Mouse (Mus musculus) kidney, adult 11 months (tissue): Measurements from ENCODE around the gene Arid3a.

Experiments
- DNase-seq: peaks from one replicate; pipeline ENCODE4 v3.0.0; 2022

Gene Arid3a

DNA sequence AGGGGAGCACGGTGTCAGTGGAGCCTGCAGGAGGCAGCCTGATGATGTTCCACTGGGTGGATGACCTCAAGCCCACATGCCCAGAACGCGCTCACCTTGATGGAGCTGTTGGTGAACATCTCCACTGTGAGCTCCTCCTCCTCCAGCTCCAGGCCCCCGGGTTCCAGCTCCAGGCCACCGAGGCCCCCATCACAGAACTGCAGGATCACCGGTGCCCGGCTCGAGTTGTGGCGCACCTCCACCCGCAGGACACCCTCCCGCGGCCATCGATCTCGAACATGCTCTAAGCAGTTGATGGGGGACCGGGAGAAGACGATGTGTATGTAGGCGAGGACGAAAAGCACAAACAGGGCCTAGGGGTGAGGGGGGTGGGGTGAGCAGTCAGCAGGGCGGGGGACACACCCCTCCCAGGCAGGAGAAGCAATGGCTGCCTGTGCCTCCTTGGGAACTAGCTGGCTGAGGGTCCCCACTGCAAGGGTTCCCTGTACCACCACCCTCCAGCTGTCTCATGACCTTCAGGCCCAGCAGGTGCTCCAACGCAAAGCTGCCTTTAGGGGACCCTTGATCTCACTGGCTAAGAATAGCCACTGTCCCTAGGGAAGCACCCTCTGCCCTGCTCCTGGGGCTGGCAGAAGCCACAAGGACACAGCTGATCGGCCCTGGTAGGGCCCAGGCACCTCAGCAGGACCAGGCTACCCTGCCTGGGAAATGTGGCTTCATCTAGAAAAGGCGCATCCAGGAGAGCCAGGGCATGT lies 52.7 kb downstream of the Arid3a start:
- no peak for DNase-seq

DNA sequence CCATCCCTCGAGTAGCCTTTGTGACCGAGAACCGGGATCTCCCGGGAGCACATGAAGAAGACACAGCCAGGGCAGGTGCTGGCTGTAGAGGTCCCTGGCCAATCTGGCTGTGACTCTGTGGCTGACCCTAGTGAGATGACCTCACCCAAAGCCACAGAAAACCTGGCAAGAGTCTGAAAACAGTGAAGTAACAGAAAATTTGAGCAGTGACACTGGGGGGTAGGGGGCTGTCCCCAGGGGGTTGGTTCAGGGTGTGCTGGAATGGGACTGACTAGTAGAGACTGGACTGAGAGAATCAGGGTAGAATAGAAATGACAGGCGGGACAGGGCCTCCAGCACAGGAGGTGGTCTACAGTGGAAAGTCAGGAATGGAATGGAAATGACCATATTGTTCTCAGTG lies 56.4 kb downstream of the Arid3a start:
- no peak for DNase-seq

DNA sequence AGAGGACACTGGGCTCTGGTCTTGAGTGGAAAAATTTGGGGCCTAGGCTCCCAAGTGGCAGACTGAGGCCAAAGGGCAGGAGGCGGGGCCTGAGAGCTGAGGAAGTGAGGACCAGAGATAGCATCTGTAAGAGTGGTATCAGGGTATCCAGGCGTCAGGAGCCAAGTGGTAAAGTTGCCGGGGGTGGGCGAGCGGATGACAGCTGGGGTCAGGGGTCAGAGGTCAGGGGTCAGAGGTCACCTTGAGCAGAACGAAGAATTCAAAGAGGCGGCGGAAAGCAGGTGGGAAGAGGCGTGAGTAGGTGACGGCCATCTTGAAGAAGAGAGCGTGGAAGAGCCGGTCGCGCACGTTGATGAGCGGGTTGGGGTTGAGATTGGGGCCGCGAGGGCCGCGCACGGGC lies 56.8 kb downstream of the Arid3a start:
- peak; percentile 84 for DNase-seq

DNA sequence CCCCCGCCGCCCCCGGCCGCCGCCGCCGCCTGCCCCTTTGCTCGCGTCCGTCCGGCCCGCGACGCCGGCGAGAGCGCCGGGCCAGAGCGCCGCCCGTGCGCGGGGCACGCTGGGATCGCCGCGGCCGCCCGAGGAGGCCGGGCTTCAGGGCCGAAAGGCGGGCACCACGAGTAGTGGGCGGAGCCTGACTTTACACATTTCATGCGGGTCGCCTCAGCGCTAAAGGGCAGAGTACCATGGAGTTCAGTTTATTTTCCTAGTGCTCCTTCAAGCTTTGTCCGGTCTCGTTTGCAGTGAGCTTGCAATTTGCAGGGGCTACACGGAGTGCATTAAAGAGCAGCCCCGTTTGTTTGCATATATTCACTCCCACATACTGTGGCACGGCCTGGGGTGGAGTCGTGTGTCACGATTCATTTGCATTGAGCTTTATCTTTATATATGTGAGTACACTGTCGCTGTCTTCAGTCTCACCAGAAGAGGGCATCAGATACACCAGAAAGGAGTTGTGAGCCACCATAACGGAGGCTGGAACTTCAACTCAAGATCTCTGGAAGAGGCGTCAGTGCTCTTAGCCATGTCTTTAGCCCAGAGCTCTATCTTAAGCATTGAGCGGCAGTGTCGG lies 57.5 kb downstream of the Arid3a start, which contains the start of gene Tmem259:
TSS of gene Tmem259 (minus strand) at position 136 of the 622 bp plus-strand sequence.
- DNase-seq, result peak; percentile 88

DNA sequence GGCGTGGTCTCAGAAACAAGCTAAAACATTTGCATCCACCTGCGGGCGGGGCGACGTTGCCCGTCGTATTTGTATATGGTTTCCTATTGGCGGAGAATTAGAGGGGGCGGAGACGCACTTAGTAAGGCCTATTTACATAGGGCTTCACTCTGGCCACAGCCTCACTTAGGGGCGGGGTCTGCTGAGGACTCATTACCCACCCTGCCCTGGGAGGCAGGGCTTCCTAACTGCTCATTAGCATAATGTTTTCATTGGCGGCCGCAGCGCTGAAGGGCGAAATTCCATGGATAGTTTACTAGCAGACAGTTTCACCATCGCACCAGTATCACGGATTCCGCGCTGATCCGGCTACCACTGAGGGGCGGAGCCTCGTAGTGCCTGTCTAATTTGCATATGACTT lies 58.0 kb downstream of the Arid3a start:
- DNase-seq, result peak; percentile 100

- peak; percentile 74 for DNase-seq
Observed at GRCm38 (mm10) chr10:79985334-79986231, 58.7 kb downstream of the Arid3a start.

GRCm38 (mm10) chr10:79986232-79986878 lies 59.5 kb downstream of the Arid3a start:
- no peak for DNase-seq

GRCm38 (mm10) chr10:79986963-79987362 lies 60.1 kb downstream of the Arid3a start:
- peak; percentile 81 for DNase-seq

GRCm38 (mm10) chr10:79987771-79988505 lies 61.1 kb downstream of the Arid3a start:
- no peak for DNase-seq

- peak; percentile 63 for DNase-seq
Observed at GRCm38 (mm10) chr10:79988506-79989271, 61.8 kb downstream of the Arid3a start, which contains the start of gene Cnn2. Cnn2 (plus strand) TSS chr10:79988584.

- no peak for DNase-seq
Observed at GRCm38 (mm10) chr10:79989272-79989786, 62.5 kb downstream of the Arid3a start.

- no peak for DNase-seq
Observed at GRCm38 (mm10) chr10:79989870-79990269, 63.0 kb downstream of the Arid3a start.

GRCm38 (mm10) chr10:79991099-79991498 lies 64.3 kb downstream of the Arid3a start:
- DNase-seq, result no peak

DNA sequence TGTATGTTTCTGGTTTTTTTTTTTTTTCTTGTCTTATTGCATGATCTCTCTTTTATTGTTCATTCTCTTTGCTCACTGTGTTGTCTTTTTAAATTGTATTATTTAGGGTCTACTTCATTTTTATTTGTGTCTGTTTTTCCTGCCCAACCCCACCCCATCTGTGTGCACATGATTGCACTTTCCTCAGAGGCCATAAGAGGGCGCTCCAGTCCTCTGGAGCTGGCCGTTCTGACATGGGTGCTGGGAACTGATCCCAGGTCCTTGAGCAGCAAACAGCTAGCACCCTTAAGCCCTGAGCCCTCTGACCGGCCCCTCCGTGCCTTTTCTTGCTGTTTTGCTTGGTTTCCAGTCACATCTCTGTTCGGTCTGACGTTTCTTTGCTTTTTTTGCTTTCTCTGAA lies 64.7 kb downstream of the Arid3a start:
- DNase-seq, result no peak

DNA sequence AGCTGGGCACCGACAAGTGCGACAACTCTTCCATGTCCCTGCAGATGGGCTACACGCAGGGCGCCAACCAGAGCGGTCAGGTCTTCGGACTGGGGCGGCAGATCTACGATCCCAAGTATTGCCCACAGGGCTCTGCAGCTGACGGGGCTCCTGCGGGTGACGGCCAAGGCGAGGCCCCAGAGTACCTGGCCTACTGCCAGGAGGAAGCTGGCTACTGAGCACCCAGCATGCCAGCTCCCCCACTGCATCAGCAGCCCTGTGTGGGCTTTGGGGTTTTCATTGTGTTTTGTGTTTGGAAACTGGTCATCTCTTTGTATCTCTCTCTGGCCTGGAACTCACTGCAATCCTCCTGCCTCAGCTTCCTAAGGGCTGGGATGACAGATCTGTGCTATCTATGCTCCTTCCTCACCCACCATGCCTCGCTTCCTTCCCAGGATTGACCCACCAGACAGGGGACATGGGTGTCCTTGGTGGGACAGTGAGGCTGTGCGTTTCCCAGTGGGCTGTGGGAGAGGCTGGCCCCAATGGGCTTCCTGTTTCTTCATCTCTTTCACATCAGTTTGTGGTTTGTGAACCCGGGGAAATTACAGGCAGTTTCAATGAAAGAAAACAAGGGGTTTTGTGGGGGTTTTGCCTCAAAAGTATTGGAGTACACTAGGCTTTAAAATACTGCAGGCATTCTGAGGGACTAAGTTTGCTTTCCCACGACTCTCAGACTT lies 67.7 kb downstream of the Arid3a start:
- DNase-seq, result no peak

DNA sequence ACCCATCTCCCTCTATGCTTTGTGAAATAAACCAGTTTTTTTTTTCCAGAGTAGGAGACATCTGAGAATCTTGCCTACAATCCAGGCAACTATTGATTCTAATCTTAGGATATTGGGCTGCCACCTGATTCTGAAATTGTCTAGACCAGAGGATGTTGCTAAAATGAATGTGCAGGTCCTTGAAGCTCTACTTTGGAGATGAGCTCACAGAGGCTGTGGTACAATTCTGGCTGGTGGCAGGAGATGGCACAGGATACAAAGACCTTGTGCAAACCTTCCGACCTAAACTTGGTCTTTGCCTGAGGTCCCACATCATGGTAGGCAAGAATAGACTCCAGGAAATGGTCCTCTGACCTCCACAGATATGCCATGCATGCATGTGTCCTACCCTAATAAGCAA lies 68.8 kb downstream of the Arid3a start:
- no peak for DNase-seq

- DNase-seq, result peak; percentile 93
Observed at GRCm38 (mm10) chr10:79996272-79997033, 69.6 kb downstream of the Arid3a start, which contains the start of gene Abca7. Abca7 (plus strand) TSS chr10:79996494.

DNA sequence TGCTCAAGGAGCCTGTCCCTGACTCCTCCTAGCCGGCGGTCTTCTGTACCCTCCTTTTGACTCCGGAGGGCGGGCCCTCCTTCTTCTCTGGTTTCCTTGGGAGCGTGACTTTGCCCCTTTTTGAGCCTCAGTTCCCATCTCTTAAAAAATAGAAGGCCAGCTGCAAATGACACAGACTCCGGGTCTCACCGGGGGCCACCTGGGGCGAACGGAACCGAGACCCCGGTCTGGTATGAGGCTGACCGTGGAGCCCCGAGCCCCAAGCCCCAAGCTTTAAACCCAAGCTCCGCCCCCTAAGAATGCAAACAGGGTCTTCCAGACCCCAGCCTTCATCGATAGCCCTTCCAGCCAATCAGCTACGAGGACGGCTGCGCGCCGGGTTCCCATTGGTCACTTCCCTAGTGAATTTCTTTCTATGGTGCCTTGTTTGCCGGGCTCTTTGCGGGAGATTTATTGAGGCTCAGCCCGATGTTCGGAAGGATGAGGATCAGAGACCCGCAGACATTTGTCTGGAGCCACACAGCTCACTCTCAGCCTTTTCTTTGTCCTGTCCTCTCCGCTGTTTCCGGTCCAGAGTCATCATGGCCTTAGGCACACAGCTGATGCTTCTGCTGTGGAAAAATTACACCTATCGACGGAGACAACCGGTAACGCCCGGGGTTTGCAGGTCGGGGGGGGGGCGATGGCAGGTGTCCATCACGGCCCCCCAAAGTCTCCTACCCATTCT lies 70.4 kb downstream of the Arid3a start:
- DNase-seq, result peak; percentile 69

- DNase-seq, result no peak
Observed at GRCm38 (mm10) chr10:79997819-79998218, 71.0 kb downstream of the Arid3a start.
